Mouse (Mus musculus) intestine, embryonic 14.5 days (tissue): ENCODE measurements at regions not wholly inside any gene's neighbourhood (a gene's known extent, or its start where the extent isn't known, plus 50 kb on each side); places are given as distances from the start of the nearest gene placed in this dataset.
"Not testable (repeated sequence)": the region's sequence is repeated elsewhere in the genome, so short reads cannot be mapped to it uniquely, and the experiment has no call there.

Source experiments
- ATAC-seq: fragments of 200-750 bp; cut with Nextera tagmentation; replicated peaks from 2 replicates; pipeline ENCODE4 v1.8.0; 2017; ENCODE audit warnings: low read depth, moderate number of reproducible peaks, moderate TSS enrichment, moderate library complexity; ENCODE audit not compliant: low FRiP score, low TSS enrichment
- DNase-seq: peaks from one replicate; pipeline ENCODE4 v3.0.0-alpha.2; 2018; ENCODE audit warnings: low spot score
- H3K27ac ChIP-seq: fragments of 300-500 bp; sonication (generic); 2 replicates; pipeline ENCODE4 v1.5.1; 2014; ENCODE audit warnings: low read depth, mild to moderate bottlenecking, control low read depth
- H3K27me3 ChIP-seq: fragments of 300-500 bp; sonication (generic); replicated peaks from 2 replicates; pipeline ENCODE4 v1.6.1; 2014; ENCODE audit warnings: low read length, control low read depth; ENCODE audit not compliant: control insufficient read depth, insufficient read depth
- H3K36me3 ChIP-seq: fragments of 300-500 bp; sonication (generic); 2 replicates; pipeline ENCODE4 v1.6.1; 2014; ENCODE audit warnings: low read length, control low read depth; ENCODE audit not compliant: control insufficient read depth, insufficient read depth
- H3K4me1 ChIP-seq: fragments of 300-500 bp; sonication (generic); replicated peaks from 2 replicates; pipeline ENCODE4 v1.6.1; 2014; ENCODE audit warnings: low read length, control low read depth, mixed read lengths; ENCODE audit not compliant: control insufficient read depth, insufficient read depth
- H3K4me2 ChIP-seq: fragments of 300-500 bp; sonication (generic); 2 replicates; pipeline ENCODE4 v1.6.1; 2014; ENCODE audit warnings: low read length
- H3K4me3 ChIP-seq: fragments of 300-500 bp; sonication (generic); 2 replicates; pipeline ENCODE4 v1.5.1; 2014; ENCODE audit warnings: low read depth, low read length, control low read depth, mixed read lengths
- H3K9ac ChIP-seq: fragments of 300-500 bp; sonication (generic); 2 replicates; pipeline ENCODE4 v1.6.1; 2014; ENCODE audit warnings: mild to moderate bottlenecking, low read length
- H3K9me3 ChIP-seq: fragments of 300-500 bp; sonication (generic); 2 replicates; pipeline ENCODE4 v1.6.1; 2016; ENCODE audit warnings: low read length, control low read depth; ENCODE audit not compliant: control insufficient read depth
- WGBS: fragments of 180-500 bp; shearing (Covaris S2); extraction: QIAGEN DNeasy Blood & Tissue Kit; methylation state at CpG from one replicate; pipeline ENCODE4 v1.1.7; 2014; 5-methylcytosine and 5-hydroxymethylcytosine counted together

- not testable (repeated sequence) for H3K9ac ChIP-seq, ATAC-seq, H3K27ac ChIP-seq, H3K4me2 ChIP-seq, H3K4me3 ChIP-seq, H3K27me3 ChIP-seq, DNase-seq, H3K4me1 ChIP-seq, H3K36me3 ChIP-seq, H3K9me3 ChIP-seq
- 47% methylated on average over 8 of the region's 8 CpGs for WGBS
Observed at GRCm38 (mm10) chr17:3054848-3055247, 59.9 kb upstream of the Scaf8 start.

GRCm38 (mm10) chr17:3055376-3055775 lies 59.4 kb upstream of the Scaf8 start:
- not testable (repeated sequence) for H3K9me3 ChIP-seq, H3K36me3 ChIP-seq, H3K4me3 ChIP-seq, H3K4me1 ChIP-seq, DNase-seq, H3K9ac ChIP-seq, H3K27me3 ChIP-seq, ATAC-seq, H3K4me2 ChIP-seq, H3K27ac ChIP-seq
- WGBS: 81% methylated on average over 3 of the region's 3 CpGs

GRCm38 (mm10) chr17:3063401-3063800 lies 51.4 kb upstream of the Scaf8 start:
- ATAC-seq, H3K4me3 ChIP-seq, H3K36me3 ChIP-seq, H3K9me3 ChIP-seq, DNase-seq, H3K27ac ChIP-seq, H3K4me2 ChIP-seq, H3K4me1 ChIP-seq, H3K27me3 ChIP-seq, H3K9ac ChIP-seq: not testable (repeated sequence)
- 81% methylated on average over 1 of the region's 1 CpGs for WGBS
